Mouse (Mus musculus) urinary bladder, postnatal 25 days (tissue): ENCODE data around the gene Tom1.
A peak's percentile ranks its signal among the peaks of the same experiment; 100 is the strongest.

ENCODE experiments used
- DNase-seq: peaks from one replicate; pipeline ENCODE4 v3.0.0; 2022; ENCODE audit warnings: low spot score

Gene Tom1

DNA sequence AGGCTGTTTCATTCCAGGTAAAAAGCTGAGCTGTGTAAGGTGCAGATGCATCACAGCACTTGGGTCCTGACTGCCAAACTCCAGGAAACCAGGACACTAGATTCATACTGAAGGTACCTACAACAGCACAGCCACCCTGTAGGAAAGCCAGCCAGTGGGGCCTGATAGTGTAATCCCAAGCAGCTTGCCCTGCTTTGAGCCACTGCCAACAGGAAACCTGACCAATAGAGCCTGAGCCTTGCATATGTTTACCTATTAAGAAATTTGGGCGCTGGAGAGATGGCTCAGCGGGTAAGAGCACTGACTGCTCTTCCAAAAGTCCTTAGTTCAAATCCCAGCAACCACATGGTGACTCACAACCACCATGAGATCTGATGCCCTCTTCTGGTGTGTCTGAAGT lies 8.7 kb downstream of the Tom1 start:
- DNase-seq: no peak

DNA sequence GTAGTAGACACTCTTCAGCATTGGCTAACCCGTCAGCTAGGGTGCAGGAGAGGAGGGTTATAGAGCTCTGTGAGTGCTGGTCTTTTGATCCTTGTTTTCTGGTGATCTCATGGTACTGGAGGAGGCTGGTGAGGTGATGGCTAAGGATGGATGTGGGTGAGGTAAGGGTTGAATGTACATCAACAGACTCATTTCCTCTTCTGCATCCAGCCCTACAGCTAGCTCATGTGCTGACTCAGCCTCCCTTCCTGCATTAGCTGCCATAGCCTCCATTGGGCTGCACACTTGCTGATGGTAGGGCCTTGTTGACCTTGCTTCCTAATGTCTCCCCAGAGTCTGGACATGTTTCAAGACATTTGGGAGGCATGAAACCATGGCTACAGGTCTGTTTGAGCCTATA lies 9.5 kb downstream of the Tom1 start:
- no peak for DNase-seq

DNA sequence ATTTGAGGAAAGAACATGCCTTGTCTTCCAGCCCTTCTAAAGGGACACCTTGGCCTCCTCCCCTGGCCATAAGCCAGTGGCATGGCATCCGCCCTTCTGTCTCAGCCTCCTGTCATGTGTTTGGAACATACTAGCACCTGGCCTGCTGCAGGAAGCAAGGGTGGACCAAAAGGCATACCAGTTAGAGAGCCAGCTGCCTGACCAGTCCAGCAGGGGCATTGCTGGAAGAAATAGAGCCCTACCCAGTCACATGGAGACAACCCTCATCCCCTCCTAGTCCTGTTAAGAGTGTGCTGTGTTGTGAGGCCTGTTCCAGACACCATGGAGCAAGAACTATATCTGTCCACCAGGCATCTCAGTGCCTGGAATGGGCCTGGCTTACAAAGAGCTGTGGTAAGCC lies 12.8 kb downstream of the Tom1 start:
- no peak for DNase-seq

DNA sequence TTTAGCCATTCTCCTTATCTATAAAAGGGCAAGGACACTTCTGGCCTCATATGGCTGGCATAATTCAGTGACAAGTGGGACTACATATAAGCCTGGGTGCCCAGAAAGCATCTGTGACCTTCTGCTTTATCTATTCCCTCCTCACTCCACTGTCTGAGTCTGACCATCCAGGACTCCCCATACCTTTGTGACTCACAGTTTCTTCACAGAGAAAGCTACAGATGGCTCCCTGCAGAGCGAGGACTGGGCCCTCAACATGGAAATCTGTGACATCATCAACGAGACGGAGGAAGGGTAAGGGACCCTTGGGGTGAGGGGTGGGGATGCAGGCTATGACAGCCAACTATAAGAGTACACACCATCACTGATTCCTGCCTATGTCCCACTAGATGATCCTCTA lies 14.3 kb downstream of the Tom1 start:
- no peak for DNase-seq

DNA sequence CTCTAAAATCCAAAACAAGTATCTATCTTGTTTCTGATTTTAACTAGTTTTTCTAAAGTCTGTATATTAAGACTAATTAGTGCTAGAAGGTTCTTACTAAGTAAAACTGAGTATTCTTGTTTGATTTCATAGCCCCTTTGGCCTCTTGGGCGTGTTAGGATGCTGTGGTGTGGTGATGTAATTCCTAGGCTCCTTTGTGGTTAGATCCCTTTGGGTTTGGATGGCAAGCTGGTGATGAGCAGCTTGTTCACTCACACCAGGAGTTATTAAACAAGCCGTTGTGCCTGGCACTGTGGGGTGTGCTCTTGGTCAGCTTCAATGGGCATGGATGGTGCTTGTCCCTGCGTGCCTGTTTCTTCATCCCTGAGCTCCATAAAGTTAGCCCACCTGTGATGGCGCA lies 19.8 kb downstream of the Tom1 start:
- DNase-seq: no peak

DNA sequence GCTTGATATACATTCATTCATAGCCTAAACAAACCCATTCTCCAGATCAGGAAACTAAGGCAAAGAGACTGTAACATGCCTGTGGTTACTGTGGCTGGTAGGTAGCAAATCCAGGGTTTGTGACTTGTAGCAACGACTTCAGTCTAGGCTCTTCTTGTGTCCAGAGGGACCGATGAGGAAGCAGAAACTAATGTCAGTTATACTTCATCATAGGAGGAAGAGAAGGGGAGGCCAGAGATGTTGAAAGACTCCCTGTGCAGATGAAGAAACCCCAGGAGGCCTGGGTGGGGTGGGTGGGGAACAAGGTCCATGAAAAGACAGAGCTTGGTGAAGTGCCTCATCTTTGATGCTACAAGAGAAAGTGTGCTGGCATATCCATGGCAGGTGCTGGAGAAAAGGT lies 22.2 kb downstream of the Tom1 start:
- no peak for DNase-seq

DNA sequence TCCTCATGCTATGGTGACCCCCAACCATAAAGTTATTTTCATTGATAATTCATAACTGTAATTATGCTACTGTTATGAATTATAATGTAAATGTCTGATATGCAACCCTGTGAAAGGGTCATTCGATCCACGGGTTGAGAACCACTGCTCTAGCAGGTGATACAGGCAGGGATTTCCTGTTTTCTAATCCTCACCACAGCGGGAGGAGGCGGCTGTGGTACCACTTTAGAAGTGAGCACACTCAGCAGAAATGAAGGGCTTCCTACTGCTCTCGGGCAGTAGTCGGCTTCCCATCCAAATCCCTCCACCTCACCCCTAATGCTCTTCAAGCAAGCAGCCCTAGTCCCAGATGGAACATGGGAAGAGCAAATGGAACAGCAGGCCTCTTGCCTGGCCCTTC lies 26.5 kb downstream of the Tom1 start:
- no peak for DNase-seq

DNA sequence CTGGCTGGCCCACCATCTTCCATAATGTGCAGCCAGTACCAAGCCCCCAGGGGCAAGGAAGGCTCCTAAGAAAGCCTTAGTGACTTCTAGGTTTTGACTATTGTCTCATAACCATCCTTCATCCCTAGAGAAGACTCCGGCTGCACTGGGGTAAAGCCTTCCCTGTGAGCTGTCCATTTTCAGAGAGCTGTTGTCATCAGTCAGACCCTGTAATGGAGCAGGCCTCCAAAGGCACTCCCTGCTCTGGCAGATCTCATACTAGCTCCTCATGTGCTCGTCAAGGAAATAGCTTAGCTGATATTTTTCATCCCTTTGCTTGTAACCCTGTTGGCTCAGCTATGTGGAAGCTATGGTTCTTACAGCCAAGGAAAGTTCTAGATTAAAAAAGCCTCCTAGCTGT lies 27.3 kb downstream of the Tom1 start:
- DNase-seq: no peak

DNA sequence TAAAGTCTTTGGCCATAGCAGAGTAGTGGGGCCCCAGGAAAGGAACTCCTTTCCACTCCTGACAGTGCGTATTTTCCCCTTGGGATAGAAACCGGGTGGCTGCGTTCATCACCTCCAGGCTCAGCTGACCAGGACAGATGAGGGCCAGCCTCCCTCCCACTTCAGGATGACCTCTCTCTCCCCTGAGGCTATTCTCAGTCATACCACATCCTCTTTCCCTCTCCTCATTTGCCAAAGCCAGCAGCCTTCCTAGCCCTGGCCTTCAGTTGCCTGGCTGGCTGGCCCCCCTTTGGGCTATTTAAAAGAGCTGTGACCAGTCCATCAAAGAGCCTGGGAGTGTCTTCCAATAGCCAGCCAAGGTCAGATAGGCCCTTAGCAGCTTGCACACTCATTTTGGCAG lies 29.8 kb downstream of the Tom1 start:
- no peak for DNase-seq

DNA sequence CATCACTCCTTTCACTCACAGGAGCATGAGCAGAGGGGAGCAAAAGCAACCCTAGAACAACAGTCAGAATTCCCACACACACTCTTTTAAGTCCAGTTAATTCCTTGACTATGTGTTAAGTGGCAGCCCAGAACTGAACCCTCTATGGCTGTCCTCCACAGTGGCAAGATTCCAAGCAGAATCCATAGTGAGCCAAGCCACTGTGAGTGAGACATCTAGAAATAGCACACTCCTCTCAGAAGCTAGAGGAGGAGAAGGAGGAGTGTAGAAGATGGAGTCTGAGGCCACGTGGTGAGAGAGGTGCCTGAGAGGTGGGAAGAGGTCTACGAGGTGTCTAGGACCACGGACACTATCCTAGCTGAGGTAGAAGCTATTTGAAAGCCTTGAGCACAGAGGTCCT lies 31.3 kb downstream of the Tom1 start:
- no peak for DNase-seq

DNA sequence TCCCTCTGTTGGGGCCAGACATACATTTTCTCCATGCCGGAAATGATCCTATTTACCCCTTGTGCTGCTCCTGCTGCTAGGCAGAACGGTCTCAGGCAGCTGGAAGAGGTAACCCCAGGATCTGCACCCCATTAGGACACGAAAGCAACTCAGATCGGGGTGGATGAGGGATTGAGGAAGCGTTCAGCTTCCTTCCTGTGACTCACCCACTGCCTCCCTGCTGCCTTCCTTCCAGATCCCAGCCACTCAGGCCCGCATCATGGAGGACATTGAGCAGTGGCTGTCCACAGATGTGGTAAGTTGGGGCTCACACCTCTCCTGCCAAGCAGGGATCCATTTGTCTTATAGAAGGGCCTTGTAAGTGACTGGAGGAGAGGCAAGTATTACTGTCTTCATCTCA lies 33.8 kb downstream of the Tom1 start:
- DNase-seq: no peak

DNA sequence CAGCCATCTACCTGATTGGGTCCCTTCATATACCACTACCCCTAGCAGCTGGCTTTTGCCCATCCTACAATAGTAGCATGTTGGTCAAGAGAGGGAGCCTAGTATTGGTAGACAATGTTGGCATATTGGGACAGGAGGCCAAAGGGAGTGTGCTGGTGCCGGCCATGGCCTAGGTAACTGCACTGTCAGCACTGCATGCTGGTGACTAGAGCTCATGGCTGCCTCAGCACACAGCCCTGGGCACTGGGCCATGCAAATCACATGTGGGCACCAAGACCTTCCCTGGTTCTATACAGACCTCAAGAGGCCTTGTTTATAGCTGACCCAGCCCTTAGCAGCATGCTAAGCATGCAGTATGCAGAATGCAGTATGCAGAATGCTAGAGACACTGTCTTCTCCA lies 36.8 kb downstream of the Tom1 start:
- no peak for DNase-seq

DNA sequence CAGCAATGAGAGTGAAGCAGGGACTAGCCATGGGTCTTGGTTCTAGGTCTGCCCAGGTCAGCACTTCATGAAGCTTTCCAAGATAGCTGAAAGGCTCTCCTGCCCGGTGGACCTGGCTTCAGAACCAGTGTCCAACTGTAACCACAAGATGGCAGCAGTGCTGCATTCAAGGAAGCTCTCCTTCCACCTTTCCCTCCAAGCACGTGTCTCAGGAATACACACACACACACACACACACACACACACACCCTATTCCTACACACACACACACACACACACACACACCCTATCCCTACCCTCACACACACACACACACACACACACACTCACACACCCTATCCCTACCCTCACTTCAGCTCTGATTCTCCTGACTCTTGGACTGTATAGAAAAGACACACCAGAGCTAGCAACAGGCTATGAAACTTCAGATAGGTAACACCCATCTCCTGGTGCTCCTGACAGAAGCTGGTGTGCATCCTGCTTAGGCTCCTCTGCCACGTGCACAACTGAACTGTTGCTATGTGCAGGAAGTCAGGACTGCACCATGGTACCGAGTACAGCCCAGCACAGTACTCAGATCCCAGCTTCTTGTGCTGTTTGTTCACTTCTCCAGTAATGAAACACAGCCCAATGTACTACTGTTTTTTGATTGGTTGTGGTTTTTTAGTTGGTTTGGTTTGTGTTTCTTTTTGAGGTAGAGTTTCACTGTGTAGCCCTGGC lies 38.3 kb downstream of the Tom1 start:
- DNase-seq: peak; percentile 74

DNA sequence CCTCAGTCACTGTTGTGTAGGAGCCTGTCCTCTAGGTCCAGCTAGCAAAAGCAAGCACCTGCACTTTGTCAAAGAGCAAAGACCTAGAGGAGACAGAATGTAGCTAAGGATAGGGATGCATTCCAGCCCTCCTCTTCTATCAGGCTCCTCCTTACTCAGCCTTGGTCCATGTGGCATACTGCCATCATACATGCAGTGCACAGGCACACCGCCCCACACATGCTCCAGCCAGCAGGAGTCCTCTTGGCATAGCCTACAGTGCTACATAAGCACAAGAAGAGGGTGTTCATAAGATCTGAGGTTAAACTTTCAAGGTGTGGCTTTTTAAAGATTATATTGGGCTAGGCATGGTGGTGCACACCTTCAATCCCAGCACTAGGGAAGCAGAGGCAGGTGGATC lies 41.4 kb downstream of the Tom1 start:
- no peak for DNase-seq

DNA sequence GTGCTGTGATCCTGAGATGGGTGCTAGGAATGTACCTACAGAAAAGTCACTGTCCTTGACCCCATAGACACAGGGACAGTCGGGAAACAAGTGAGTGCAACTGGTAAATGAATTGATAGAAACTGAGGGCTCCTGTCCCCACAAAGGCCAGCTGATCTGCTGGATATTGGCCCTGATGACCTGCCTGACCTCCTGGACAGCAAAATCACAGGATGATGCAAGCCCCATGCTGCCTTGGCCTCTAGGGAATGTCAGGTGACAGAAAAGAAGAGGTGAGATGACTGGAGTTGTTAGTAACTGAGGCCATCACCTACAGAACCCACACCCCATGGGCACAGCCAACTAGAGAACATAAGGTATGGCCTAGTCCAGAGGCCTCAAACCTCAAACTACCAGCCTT lies 44.7 kb downstream of the Tom1 start:
- DNase-seq: no peak

DNA sequence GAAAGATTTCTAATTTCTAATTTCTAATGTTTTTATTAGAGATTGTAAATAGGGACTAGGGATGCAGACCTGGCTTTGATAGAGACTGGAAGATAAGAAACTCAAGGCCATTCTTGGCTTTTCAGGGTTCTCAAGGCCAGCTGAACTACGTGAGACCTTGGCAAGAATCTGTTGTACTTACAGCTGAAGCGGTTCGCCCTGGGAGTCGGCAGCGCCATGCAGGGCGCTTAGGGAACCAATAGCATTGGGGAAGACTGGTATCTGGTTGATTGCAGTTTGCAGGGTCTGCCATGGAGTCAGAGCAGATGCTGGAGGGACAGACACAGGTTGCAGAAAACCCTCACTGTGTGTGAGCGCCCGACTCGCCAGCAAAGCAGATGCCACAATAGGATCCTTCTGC lies 45.3 kb downstream of the Tom1 start:
- DNase-seq: no peak

DNA sequence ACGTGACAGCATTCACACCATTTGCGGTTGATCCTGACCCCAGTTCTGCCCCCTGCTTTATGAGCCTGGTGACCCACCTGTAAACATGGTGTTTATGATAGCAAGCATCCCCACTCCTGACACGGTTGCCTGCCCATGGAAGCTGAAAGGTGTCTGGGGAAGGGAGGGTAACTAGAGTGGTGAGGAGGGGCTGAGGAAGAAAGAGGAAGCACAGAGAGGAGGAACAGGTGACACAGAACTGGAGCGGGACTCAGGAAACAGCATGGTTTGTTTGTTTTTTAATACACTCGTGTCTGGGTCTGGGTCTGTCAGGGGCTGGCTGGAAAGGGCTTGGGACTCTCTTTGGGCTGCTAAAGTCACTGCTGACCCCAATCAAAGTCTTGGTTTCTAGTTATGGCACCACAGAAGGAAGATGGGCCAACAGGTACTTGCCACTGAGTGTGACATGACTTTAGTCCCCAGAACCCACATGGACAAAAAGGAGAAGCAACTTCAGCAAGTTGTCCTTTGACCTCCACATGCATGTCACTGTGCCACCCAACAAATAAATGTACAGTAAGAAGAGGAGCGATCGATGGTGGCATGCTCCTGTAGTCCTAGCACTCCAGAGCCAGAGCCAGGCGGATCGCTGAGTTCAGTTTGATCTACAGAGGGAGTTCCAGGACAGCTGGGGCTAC lies 48.0 kb downstream of the Tom1 start:
- DNase-seq: no peak

DNA sequence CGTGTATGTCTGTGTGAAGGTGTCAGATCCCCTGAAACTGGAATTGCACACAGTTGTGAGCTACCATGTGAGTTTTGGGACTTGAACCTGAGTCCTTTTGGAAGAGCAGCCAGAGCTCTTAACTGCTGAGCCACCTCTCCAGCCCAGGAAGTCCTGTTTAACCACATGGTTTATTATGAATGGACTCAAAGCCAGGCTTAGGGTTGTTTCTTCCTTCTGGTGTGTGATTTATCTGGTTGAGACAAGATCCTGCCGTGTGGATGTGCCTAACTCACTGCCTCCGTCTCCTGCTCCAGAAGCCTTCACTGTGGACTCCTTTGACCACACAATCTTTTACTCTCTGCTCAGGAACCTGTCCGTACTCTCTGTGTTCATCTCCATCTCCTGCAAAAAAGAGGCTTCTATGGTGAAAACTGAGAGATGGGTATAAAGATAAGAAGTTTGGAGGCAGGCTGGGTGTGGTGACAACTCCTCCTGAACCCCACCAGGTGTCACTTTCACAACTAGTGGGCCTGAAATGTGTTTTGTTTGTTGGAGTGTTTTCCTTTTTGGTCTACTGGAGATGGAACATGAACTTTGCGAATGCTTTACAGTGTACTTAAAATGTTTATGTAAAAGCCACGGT lies 48.8 kb downstream of the Tom1 start:
- DNase-seq: no peak

DNA sequence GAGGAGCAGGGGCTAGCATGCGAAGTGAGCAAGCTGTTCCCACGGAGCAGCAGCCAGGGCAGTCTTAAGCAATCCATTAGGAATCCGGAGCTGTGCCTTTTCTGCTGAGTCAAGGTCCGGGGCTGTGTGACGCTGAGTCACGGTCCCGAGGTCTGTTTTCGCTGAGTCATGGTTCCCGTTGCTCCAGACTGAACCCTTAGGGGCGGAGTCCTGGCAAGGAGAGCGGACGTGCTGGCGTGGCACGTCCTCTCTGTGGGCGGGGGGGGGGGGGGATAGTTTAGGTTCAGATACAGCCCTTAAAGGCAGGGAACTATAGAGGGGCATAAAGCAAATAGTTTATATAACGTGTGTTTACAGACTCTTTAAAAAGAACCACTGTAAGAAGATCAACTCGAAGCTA lies 50.3 kb downstream of the Tom1 start:
- DNase-seq: peak; percentile 83

DNA sequence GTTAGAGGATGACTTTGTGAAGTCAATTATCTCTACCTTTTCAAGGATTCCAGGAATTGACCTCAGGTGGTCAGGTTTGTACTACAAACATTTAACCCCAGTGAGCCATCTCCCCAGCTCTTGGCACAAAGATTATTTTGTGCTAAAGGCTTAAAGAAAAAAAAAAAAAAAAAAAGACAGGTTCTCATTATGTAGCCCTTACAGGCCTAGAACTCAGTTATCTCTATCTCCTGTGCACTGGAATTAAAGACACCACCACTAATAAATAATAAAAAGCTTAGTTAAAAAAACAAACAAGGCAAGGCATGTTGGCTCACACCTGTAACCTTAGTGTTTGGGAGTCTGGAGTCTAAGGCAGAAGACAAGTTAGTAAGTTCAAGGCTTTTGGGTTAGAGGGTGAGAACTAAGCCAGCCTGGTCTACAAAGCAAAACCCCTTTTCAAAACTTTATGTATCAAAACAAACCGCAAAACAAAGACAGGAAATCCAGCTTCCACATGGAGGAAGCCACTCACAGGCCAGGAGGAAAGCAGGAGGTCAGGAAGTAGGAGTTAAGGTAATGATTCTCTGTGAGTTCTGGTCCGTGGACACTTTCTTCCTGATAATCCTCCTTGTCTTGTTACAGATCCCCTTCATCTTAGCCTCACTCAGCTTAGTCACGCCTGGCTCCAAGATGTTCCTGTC lies 51.0 kb downstream of the Tom1 start:
- DNase-seq: no peak

DNA sequence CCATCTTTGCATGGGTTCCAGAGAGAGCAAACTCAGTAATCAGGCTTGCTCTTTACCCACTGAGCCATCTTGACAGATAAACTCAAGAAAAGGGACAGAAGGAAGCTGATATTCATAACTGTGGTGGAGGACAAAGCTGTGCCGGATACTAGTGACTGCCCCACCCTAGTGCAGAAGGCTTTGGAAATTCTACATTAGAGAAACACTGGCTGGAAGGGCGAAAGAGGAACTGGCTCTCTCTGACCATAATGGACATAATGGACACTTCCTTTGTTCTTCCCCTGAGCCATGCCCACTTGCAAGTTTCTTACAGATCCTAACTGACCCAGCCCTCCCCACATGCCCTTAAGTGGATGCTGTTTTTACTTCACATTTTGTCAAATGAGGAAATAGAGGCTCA lies 52.5 kb downstream of the Tom1 start:
- no peak for DNase-seq

DNA sequence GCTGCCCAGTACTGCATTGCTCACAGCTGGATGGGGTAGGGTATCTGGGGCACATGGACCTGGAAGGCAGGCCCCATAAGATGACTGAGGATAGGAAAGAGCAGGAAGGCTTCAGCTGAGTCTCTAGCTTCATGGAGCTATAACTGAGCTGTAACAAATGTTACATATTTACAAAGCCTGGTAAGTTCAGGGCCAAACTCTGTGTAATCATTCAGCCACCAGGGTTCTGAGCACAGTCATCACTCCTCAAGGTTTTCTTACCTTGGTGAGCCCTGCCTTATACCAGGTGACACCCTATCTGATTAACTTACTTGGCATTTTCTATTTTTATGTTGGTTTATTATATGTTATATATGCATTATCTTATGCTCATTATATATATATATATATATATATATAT lies 53.6 kb downstream of the Tom1 start:
- no peak for DNase-seq
